Mouse (Mus musculus) forebrain, embryonic 15.5 days (tissue): ENCODE data around the gene Tfap2c. TPM values are rescaled to one million over a fixed set of nuclear protein-coding genes. Genes with fewer than 3 reads are reported as not detected.
A peak's percentile ranks its signal among the peaks of the same experiment; 100 is the strongest.

Source experiments
- ATAC-seq: fragments of 200-750 bp; cut with Nextera tagmentation; replicated peaks from 2 replicates; pipeline ENCODE4 v1.8.0; 2017; ENCODE audit warnings: mild to moderate bottlenecking, moderate TSS enrichment, moderate library complexity
- H3K27ac ChIP-seq: fragments of 300-500 bp; sonication (generic); replicated peaks from 2 replicates; pipeline ENCODE4 v1.5.1; 2015; ENCODE audit warnings: mild to moderate bottlenecking, inconsistent platforms
- H3K27me3 ChIP-seq: fragments of 300-500 bp; sonication (generic); 2 replicates; pipeline ENCODE4 v1.6.1; 2015; ENCODE audit warnings: inconsistent platforms
- H3K36me3 ChIP-seq: fragments of 300-500 bp; sonication (generic); 2 replicates; pipeline ENCODE4 v1.6.1; 2015; ENCODE audit warnings: mild to moderate bottlenecking, inconsistent platforms
- H3K4me1 ChIP-seq: fragments of 300-500 bp; sonication (generic); 2 replicates; pipeline ENCODE4 v1.6.1; 2015; ENCODE audit warnings: inconsistent platforms
- H3K4me2 ChIP-seq: fragments of 300-500 bp; sonication (generic); replicated peaks from 2 replicates; pipeline ENCODE4 v1.6.1; 2015; ENCODE audit warnings: mild to moderate bottlenecking, inconsistent platforms
- H3K4me3 ChIP-seq: fragments of 300-500 bp; sonication (generic); 2 replicates; pipeline ENCODE4 v1.5.1; 2015; ENCODE audit warnings: mild to moderate bottlenecking, inconsistent platforms
- H3K9ac ChIP-seq: fragments of 300-500 bp; sonication (generic); replicated peaks from 2 replicates; pipeline ENCODE4 v1.6.1; 2015; ENCODE audit warnings: mild to moderate bottlenecking, inconsistent platforms
- H3K9me3 ChIP-seq: fragments of 300-500 bp; sonication (generic); 2 replicates; pipeline ENCODE4 v1.6.1; 2016; ENCODE audit warnings: inconsistent platforms
- WGBS: fragments of 180-500 bp; shearing (Covaris S2); methylation state at CpG from one replicate; pipeline ENCODE4 v1.1.7; 2015; ENCODE audit warnings: mixed read lengths; 5-methylcytosine and 5-hydroxymethylcytosine counted together
- polyA plus RNA-seq: library from polyadenylated mRNA; unstranded; fragments of >200 nt; fragmentation: Nextera tagmentation; extraction: Ambion mirVana; gene quantifications from 2 replicates; pipeline ENCODE4 v1.2.1, GENCODE M21; 2015

Tfap2c gene
- polyA plus RNA-seq, 1 experiment from 2014 or later: 25.6 TPM

GRCm38 (mm10) chr2:172543987-172544386 lies 5.4 kb upstream of the Tfap2c start:
- peaks cover 20% of the 10 kb centered on the region for H3K4me1 ChIP-seq

GRCm38 (mm10) chr2:172544601-172545127 lies 4.7 kb upstream of the Tfap2c start:
- WGBS: 15% methylated on average over 6 of the region's 6 CpGs
- peaks cover 56% of the 10 kb centered on the region for H3K27me3 ChIP-seq

More at GRCm38 (mm10) chr2:172543987-172544386, 5.4 kb upstream of the Tfap2c start:
- 43% methylated on average over 4 of the region's 4 CpGs for WGBS
- no peak overlapping the region for H3K4me3 ChIP-seq
- H3K36me3 ChIP-seq: no peaks in the 10 kb centered on the region
- no peak overlapping the region for H3K4me2 ChIP-seq
- H3K9me3 ChIP-seq: no peaks in the 10 kb centered on the region
- no peak for ATAC-seq
- H3K27ac ChIP-seq: no peak overlapping the region
- peaks cover 51% of the 10 kb centered on the region for H3K27me3 ChIP-seq
- no peak overlapping the region for H3K9ac ChIP-seq

GRCm38 (mm10) chr2:172545592-172546235 lies 3.7 kb upstream of the Tfap2c start:
- Histone ChIP-seq H3K9me3 (no peaks in the 10 kb centered on the region), H3K27me3 (peaks cover 63% of the 10 kb centered on the region), H3K4me3 (no peak overlapping the region), H3K36me3 (no peaks in the 10 kb centered on the region), H3K4me1 (peaks cover 36% of the 10 kb centered on the region), H3K4me2 (no peak overlapping the region), H3K9ac (no peak overlapping the region), H3K27ac (no peak overlapping the region)
- 16% methylated on average over 35 of the region's 35 CpGs for WGBS
- ATAC-seq: no peak

More at GRCm38 (mm10) chr2:172544601-172545127, 4.7 kb upstream of the Tfap2c start:
- ATAC-seq: no peak
- Histone ChIP-seq H3K36me3 (no peaks in the 10 kb centered on the region), H3K4me3 (no peak overlapping the region), H3K27ac (no peak overlapping the region), H3K9me3 (no peaks in the 10 kb centered on the region), H3K4me2 (no peak overlapping the region), H3K4me1 (peaks cover 26% of the 10 kb centered on the region), H3K9ac (no peak overlapping the region)

- no peak for ATAC-seq
- no peak overlapping the region for H3K4me2 ChIP-seq
- peaks cover 68% of the 10 kb centered on the region for H3K27me3 ChIP-seq
- no peaks in the 10 kb centered on the region for H3K36me3 ChIP-seq
- H3K9ac ChIP-seq: no peak overlapping the region
- WGBS: 21% methylated on average over 16 of the region's 16 CpGs
- H3K4me1 ChIP-seq: peaks cover 45% of the 10 kb centered on the region
- no peak overlapping the region for H3K4me3 ChIP-seq
- H3K27ac ChIP-seq: no peak overlapping the region
- H3K9me3 ChIP-seq: no peaks in the 10 kb centered on the region
Observed at GRCm38 (mm10) chr2:172546551-172546950, 2.8 kb upstream of the Tfap2c start.

- Histone ChIP-seq H3K9me3 (no peaks in the 10 kb centered on the region), H3K9ac (peak overlapping the region; percentile 32; the same call in 1 of the 2 replicates), H3K4me3 (peak overlapping the region; percentile 26), H3K27me3 (peaks cover 70% of the 10 kb centered on the region), H3K4me1 (peaks cover 49% of the 10 kb centered on the region), H3K4me2 (peak overlapping the region; percentile 42), H3K36me3 (no peaks in the 10 kb centered on the region), H3K27ac (no peak overlapping the region)
- peak; percentile 46; the same call in 1 of the 2 replicates for ATAC-seq
- WGBS: under 1% methylated on average over 21 of the region's 21 CpGs
Observed at GRCm38 (mm10) chr2:172547116-172547515, 2.3 kb upstream of the Tfap2c start.

- no peaks in the 10 kb centered on the region for H3K36me3 ChIP-seq
- H3K4me2 ChIP-seq: peak overlapping the region; percentile 42; the same call in 1 of the 2 replicates
- peak overlapping the region; percentile 26 for H3K4me3 ChIP-seq
- H3K9me3 ChIP-seq: no peaks in the 10 kb centered on the region
- no peak for ATAC-seq
- no peak overlapping the region for H3K9ac ChIP-seq
- H3K27me3 ChIP-seq: peaks cover 70% of the 10 kb centered on the region
- peaks cover 57% of the 10 kb centered on the region for H3K4me1 ChIP-seq
- no peak overlapping the region for H3K27ac ChIP-seq
- WGBS: 12% methylated on average over 23 of the region's 27 CpGs
Observed at GRCm38 (mm10) chr2:172547807-172548586, 1.4 kb upstream of the Tfap2c start.

GRCm38 (mm10) chr2:172548672-172549255 lies 629 bp upstream of the Tfap2c start:
- WGBS: 3% methylated on average over 27 of the region's 27 CpGs
- Histone ChIP-seq H3K27ac (no peak overlapping the region), H3K4me3 (peak overlapping the region; percentile 45), H3K9ac (no peak overlapping the region), H3K27me3 (peaks cover 72% of the 10 kb centered on the region), H3K9me3 (no peaks in the 10 kb centered on the region), H3K36me3 (no peaks in the 10 kb centered on the region), H3K4me1 (peaks cover 62% of the 10 kb centered on the region), H3K4me2 (peak overlapping the region; percentile 66)
- peak; percentile 20; the same call in 1 of the 2 replicates for ATAC-seq

- Histone ChIP-seq H3K9ac (peak overlapping the region; percentile 52), H3K4me2 (peak overlapping the region; percentile 66), H3K4me3 (peak overlapping the region; percentile 45), H3K27me3 (peaks cover 67% of the 10 kb centered on the region), H3K9me3 (no peaks in the 10 kb centered on the region), H3K4me1 (peaks cover 70% of the 10 kb centered on the region), H3K36me3 (no peaks in the 10 kb centered on the region), H3K27ac (no peak overlapping the region; the same call in 1 of the 2 replicates)
- ATAC-seq: peak; percentile 70
- under 1% methylated on average over 62 of the region's 62 CpGs for WGBS
Observed at GRCm38 (mm10) chr2:172550364-172551080, 1.1 kb downstream of the Tfap2c start.

- WGBS: under 1% methylated on average over 56 of the region's 57 CpGs
- Histone ChIP-seq H3K9ac (peak overlapping the region; percentile 52), H3K27me3 (peaks cover 63% of the 10 kb centered on the region), H3K4me2 (peak overlapping the region; percentile 66), H3K4me3 (peak overlapping the region; percentile 45), H3K4me1 (peaks cover 70% of the 10 kb centered on the region), H3K36me3 (no peaks in the 10 kb centered on the region), H3K9me3 (no peaks in the 10 kb centered on the region), H3K27ac (no peak overlapping the region; the same call in 1 of the 2 replicates)
- no peak for ATAC-seq
Observed at GRCm38 (mm10) chr2:172551081-172551720, 1.8 kb downstream of the Tfap2c start.

GRCm38 (mm10) chr2:172551872-172552271 lies 2.5 kb downstream of the Tfap2c start:
- Histone ChIP-seq H3K36me3 (no peaks in the 10 kb centered on the region), H3K9me3 (no peaks in the 10 kb centered on the region), H3K4me2 (peak overlapping the region; percentile 66), H3K27me3 (peaks cover 60% of the 10 kb centered on the region), H3K4me3 (peak overlapping the region; percentile 45), H3K9ac (peak overlapping the region; percentile 52), H3K4me1 (peaks cover 69% of the 10 kb centered on the region), H3K27ac (no peak overlapping the region)
- WGBS: 3% methylated on average over 14 of the region's 14 CpGs
- ATAC-seq: no peak

- H3K9me3 ChIP-seq: no peaks in the 10 kb centered on the region
- H3K27me3 ChIP-seq: peaks cover 52% of the 10 kb centered on the region
- no peak overlapping the region for H3K27ac ChIP-seq
- peak overlapping the region; percentile 66 for H3K4me2 ChIP-seq
- peak overlapping the region; percentile 52 for H3K9ac ChIP-seq
- peaks cover 65% of the 10 kb centered on the region for H3K4me1 ChIP-seq
- no peaks in the 10 kb centered on the region for H3K36me3 ChIP-seq
- ATAC-seq: no peak
- WGBS: 4% methylated on average over 6 of the region's 6 CpGs
- H3K4me3 ChIP-seq: peak overlapping the region; percentile 45
Observed at GRCm38 (mm10) chr2:172552666-172553065, 3.3 kb downstream of the Tfap2c start.
